Mouse (Mus musculus) adrenal gland, postnatal 4 days (tissue): ENCODE measurements around the gene Ctcf. TPM values are rescaled to one million over a fixed set of nuclear protein-coding genes. Genes with fewer than 3 reads are reported as not detected.

Experiments used
- DNase-seq, 2 experiments: peaks; one replicate each; pipeline ENCODE4 v3.0.0; 2021 to 2022; ENCODE audit warnings: low spot score in 2 of 2, mixed read lengths in 2 of 2
- microRNA-seq: library from miRNA; unstranded; fragments of <30 nt; microRNA quantifications from one replicate; pipeline ENCODE4 v1.2.0, GENCODE M21; 2021
- total RNA-seq, 2 experiments: library from RNA; stranded (reverse); gene quantifications; 2 replicates each; pipeline ENCODE4 v1.2.3; 2021

Gene Ctcf
- total RNA-seq, 2 experiments from 2014 or later: 73.8 to 94.0 TPM

- DNase-seq: no peak
These were observed 95.8 kb downstream of the Ctcf start for GRCm38 (mm10) chr8:105732186-105732585.

Small RNAs within 50 kb of the gene (microRNA-seq; reads per million reads assigned to microRNA genes)
- not detected for gene Mir1966

Other genes with a start within 250 kb of the Ctcf start
- gene Kctd19, start 223.1 kb upstream of the Ctcf start, total RNA-seq: not detected
- 1 to 10 TPM; 5.4 to 6.4 TPM for gene Lrrc36, start 223.0 kb upstream of the Ctcf start, total RNA-seq
- gene Tppp3, start 165.0 kb upstream of the Ctcf start, total RNA-seq: 10 to 100 TPM; 88.4 to 89.4 TPM
- 10 to 100 TPM; 26.2 to 28.6 TPM for gene Zdhhc1, start 139.7 kb upstream of the Ctcf start, total RNA-seq
- 10 to 100 TPM in 1 of 2 experiments, 1 to 10 TPM in 1; 3.7 to 15.0 TPM for gene Hsd11b2, start 117.8 kb upstream of the Ctcf start, total RNA-seq
- gene Atp6v0d1, start 70.5 kb upstream of the Ctcf start, total RNA-seq: 100 to 1,000 TPM; 103 to 113 TPM
- 10 to 100 TPM; 35.4 to 43.0 TPM for gene Ripor1, start 31.3 kb upstream of the Ctcf start, total RNA-seq
- gene Agrp, start 825 bp downstream of the Ctcf start, total RNA-seq: 1 to 10 TPM in 1 of 2 experiments, under 1 TPM in 1; 0.81 to 1.5 TPM
- gene Carmil2, start 49.7 kb downstream of the Ctcf start, total RNA-seq: 1 to 10 TPM; 4.5 to 4.9 TPM
- gene Acd, start 64.5 kb downstream of the Ctcf start, total RNA-seq: 10 to 100 TPM; 32.2 to 36.0 TPM
- 10 to 100 TPM; 10.8 TPM for gene Pard6a, start 64.6 kb downstream of the Ctcf start, total RNA-seq
- not detected for gene 4933405L10Rik, start 71.1 kb downstream of the Ctcf start, total RNA-seq
- 10 to 100 TPM in 1 of 2 experiments, 1 to 10 TPM in 1; 9.8 to 11.7 TPM for gene Enkd1, start 71.6 kb downstream of the Ctcf start, total RNA-seq
- 10 to 100 TPM in 1 of 2 experiments, 1 to 10 TPM in 1; 8.3 to 11.6 TPM for gene Gfod2, start 122.1 kb downstream of the Ctcf start, total RNA-seq
- 10 to 100 TPM; 36.5 to 37.6 TPM for gene Ranbp10, start 190.8 kb downstream of the Ctcf start, total RNA-seq
- not detected for gene Tsnaxip1, start 191.2 kb downstream of the Ctcf start, total RNA-seq
- 10 to 100 TPM; 15.9 to 21.7 TPM for gene Cenpt, start 216.7 kb downstream of the Ctcf start, total RNA-seq
- 10 to 100 TPM; 40.0 to 42.2 TPM for gene Thap11, start 218.6 kb downstream of the Ctcf start, total RNA-seq
- 10 to 100 TPM; 53.1 to 57.4 TPM for gene Nutf2, start 224.0 kb downstream of the Ctcf start, total RNA-seq
- gene Edc4, start 244.3 kb downstream of the Ctcf start, total RNA-seq: 10 to 100 TPM; 50.3 to 51.3 TPM